Mouse (Mus musculus): ENCODE measurements around the gene Armh3.
"Not testable (repeated sequence)": the region's sequence is repeated elsewhere in the genome, so short reads cannot be mapped to it uniquely, and the experiment has no call there.

Gene Armh3

GRCm38 (mm10) chr19:46033911-46034310, 35.6 kb upstream of the Armh3 start:
- DNase-seq (ENCODE audit: low read depth, low spot score): no peak

- no peak for DNase-seq (ENCODE audit: low read depth, low spot score)
Measured at GRCm38 (mm10) chr19:46032731-46033510, 34.6 kb upstream of the Armh3 start.

GRCm38 (mm10) chr19:46031689-46032432, 33.6 kb upstream of the Armh3 start:
- DNase-seq (ENCODE audit: low read depth, low spot score): no peak

- no peak for DNase-seq (ENCODE audit: low read depth, low spot score)
Measured at GRCm38 (mm10) chr19:46030196-46030983, 32.1 kb upstream of the Armh3 start.

- DNase-seq (ENCODE audit: low read depth, low spot score): no peak
Measured at GRCm38 (mm10) chr19:46029652-46030051, 31.4 kb upstream of the Armh3 start.

GRCm38 (mm10) chr19:46028747-46029320, 30.5 kb upstream of the Armh3 start:
- DNase-seq (ENCODE audit: low read depth, low spot score): peak; percentile 70

GRCm38 (mm10) chr19:46026567-46026966, 28.3 kb upstream of the Armh3 start:
- DNase-seq (ENCODE audit: low read depth, low spot score): no peak

- DNase-seq (ENCODE audit: low read depth, low spot score): no peak
Measured at GRCm38 (mm10) chr19:46024959-46025358, 26.7 kb upstream of the Armh3 start.

- DNase-seq (ENCODE audit: low read depth, low spot score): no peak
Measured at GRCm38 (mm10) chr19:46016023-46016422, 17.7 kb upstream of the Armh3 start.

GRCm38 (mm10) chr19:46014572-46015178, 16.4 kb upstream of the Armh3 start:
- peak; percentile 90 for DNase-seq (ENCODE audit: low read depth, low spot score)

- DNase-seq (ENCODE audit: low read depth, low spot score): no peak
Measured at GRCm38 (mm10) chr19:46005680-46006079, 7.4 kb upstream of the Armh3 start.

GRCm38 (mm10) chr19:46004814-46005466, 6.7 kb upstream of the Armh3 start:
- no peak for DNase-seq (ENCODE audit: low read depth, low spot score)

- DNase-seq (ENCODE audit: low read depth, low spot score): peak; percentile 90
Measured at GRCm38 (mm10) chr19:46003371-46004226, 5.3 kb upstream of the Armh3 start, which contains the start of gene Hps6. Gene Hps6 (plus strand): TSS chr19:46003508.

- peak; percentile 60 for DNase-seq (ENCODE audit: low read depth, low spot score)
Measured at GRCm38 (mm10) chr19:46002279-46002678, 4.0 kb upstream of the Armh3 start.

GRCm38 (mm10) chr19:45999378-45999777, 1.1 kb upstream of the Armh3 start:
- no peak for DNase-seq (ENCODE audit: low read depth, low spot score)

GRCm38 (mm10) chr19:45998694-45999217, 468 bp upstream of the Armh3 start:
- no peak for DNase-seq (ENCODE audit: low read depth, low spot score)

GRCm38 (mm10) chr19:45997365-45997764, 923 bp downstream of the Armh3 start:
- peak; percentile 59 for DNase-seq (ENCODE audit: low read depth, low spot score)

GRCm38 (mm10) chr19:45993981-45994737, 4.1 kb downstream of the Armh3 start:
- DNase-seq (ENCODE audit: low read depth, low spot score): no peak

GRCm38 (mm10) chr19:45993441-45993840, 4.8 kb downstream of the Armh3 start:
- not testable (repeated sequence) for DNase-seq (ENCODE audit: low read depth, low spot score)
